Mouse (Mus musculus) urinary bladder, postnatal 10 days (tissue): Measurements from ENCODE around the gene Vezf1.

Experiments
- DNase-seq: peaks from one replicate; pipeline ENCODE4 v3.0.0; 2022; ENCODE audit warnings: low spot score

Gene Vezf1

GRCm38 (mm10) chr11:88053821-88054220, 14.3 kb upstream of the Vezf1 start:
- DNase-seq: no peak

GRCm38 (mm10) chr11:88054589-88054988, 13.5 kb upstream of the Vezf1 start:
- no peak for DNase-seq

- no peak for DNase-seq
Measured at GRCm38 (mm10) chr11:88055777-88056176, 12.3 kb upstream of the Vezf1 start.

GRCm38 (mm10) chr11:88057788-88058187, 10.3 kb upstream of the Vezf1 start:
- DNase-seq: no peak

- DNase-seq: no peak
Measured at GRCm38 (mm10) chr11:88059141-88059540, 8.9 kb upstream of the Vezf1 start.

- no peak for DNase-seq
Measured at GRCm38 (mm10) chr11:88061892-88062625, 6.0 kb upstream of the Vezf1 start.

GRCm38 (mm10) chr11:88065732-88066131, 2.3 kb upstream of the Vezf1 start:
- DNase-seq: no peak

- no peak for DNase-seq
Measured at GRCm38 (mm10) chr11:88067191-88067585, 891 bp upstream of the Vezf1 start.

GRCm38 (mm10) chr11:88068411-88069245, 549 bp downstream of the Vezf1 start:
- peak; percentile 22 for DNase-seq

- DNase-seq: no peak
Measured at GRCm38 (mm10) chr11:88069246-88069570, 1.1 kb downstream of the Vezf1 start.

GRCm38 (mm10) chr11:88070392-88070791, 2.3 kb downstream of the Vezf1 start:
- no peak for DNase-seq

- no peak for DNase-seq
Measured at GRCm38 (mm10) chr11:88071113-88071512, 3.0 kb downstream of the Vezf1 start.

GRCm38 (mm10) chr11:88073343-88073875, 5.3 kb downstream of the Vezf1 start:
- DNase-seq: no peak

GRCm38 (mm10) chr11:88075701-88076100, 7.6 kb downstream of the Vezf1 start:
- no peak for DNase-seq

- no peak for DNase-seq
Measured at GRCm38 (mm10) chr11:88076394-88076793, 8.3 kb downstream of the Vezf1 start.

GRCm38 (mm10) chr11:88083699-88084098, 15.6 kb downstream of the Vezf1 start:
- no peak for DNase-seq

- DNase-seq: peak; percentile 68
Measured at GRCm38 (mm10) chr11:88086737-88087627, 18.9 kb downstream of the Vezf1 start.

- no peak for DNase-seq
Measured at GRCm38 (mm10) chr11:88089150-88089549, 21.1 kb downstream of the Vezf1 start.

- no peak for DNase-seq
Measured at GRCm38 (mm10) chr11:88090293-88090692, 22.2 kb downstream of the Vezf1 start.

- no peak for DNase-seq
Measured at GRCm38 (mm10) chr11:88091949-88092348, 23.9 kb downstream of the Vezf1 start.

- no peak for DNase-seq
Measured at GRCm38 (mm10) chr11:88097173-88097572, 29.1 kb downstream of the Vezf1 start.
